Mouse (Mus musculus): Measurements from ENCODE around the gene Ces1b.

Gene Ces1b

DNA sequence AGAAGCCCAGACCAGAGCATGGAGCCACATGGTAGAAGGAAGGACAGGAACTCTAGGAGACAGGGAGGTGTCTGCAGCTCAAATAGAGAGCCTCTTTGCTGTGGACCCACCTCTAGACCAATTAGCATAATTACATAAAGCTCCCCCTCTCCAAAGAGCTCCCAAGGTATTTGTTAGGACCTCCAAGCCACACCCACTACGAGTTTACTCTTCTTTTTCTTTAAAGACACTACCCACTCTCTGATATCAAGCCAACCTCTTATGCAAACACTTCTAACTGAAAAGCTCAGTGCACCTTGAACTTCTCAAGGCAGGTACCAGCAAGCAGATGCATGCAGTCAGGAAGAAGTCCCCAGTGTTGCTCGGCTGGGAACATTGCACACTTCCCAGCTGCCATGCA is at the start of gene Ces1b:
Gene Ces1b (minus strand): TSS at position 131 of the 400 bp plus-strand sequence.
- peak in 1 of 2 experiments; percentile 10 for DNase-seq

DNA sequence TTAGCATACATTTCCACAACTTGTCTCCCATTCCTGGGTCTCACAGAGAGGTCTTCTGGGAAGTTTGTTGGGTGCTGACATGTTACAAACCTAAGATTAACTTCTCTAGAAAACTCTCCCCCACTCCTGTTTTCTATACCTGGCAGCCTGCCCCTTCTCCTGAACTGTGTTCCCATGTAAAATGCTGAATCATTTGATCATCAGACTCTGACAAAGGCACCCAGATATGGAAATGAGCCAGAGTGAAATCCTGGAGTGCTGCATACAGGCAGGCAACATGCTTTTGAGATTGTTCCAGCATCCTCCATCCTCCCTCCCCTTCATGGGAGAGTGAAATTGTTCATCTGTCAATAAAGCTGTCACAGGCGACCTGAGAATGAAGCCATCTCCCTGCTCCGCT is 46.7 kb upstream of the Ces1b start:
- DNase-seq = peak; percentile 18 to 52

DNA sequence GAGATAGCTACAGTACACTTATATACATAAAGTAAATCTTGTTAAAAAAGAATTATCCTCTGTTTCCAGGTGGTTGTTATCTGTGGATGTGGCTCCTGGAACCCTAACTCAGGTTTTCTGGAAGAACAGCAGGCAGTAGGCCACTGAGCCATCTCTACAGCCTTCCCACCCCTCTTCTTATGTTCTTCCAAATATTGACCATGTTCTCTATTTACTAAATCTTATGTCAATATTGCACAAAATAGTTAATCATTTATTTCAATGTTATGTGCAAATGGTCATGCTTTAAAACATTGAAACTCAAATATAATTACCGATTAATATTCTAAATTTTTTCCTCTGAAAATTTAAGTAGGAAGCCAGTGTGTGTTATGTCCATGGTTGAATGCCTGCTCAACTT is 42.2 kb upstream of the Ces1b start:
- no peak for DNase-seq

DNA sequence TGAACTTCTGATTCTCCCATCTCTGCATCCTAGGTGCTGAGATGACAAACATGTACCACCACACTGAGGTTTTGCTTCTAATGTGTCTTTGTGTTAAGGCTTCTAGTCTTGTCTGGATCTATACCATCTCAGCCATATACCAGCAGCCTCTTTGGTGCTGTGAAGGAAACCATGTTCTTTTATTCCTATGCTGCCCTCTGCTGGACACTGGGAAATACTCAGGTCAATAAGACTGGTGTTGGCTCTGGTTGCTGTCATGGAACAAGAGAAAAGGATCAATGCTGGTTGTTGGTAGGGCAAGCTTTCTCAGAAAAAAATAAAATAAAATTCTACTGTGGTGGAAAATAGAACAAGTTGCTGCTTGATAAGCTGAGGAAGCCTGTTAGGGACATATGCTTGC is 15.6 kb upstream of the Ces1b start:
- DNase-seq = peak; percentile 6 to 38

DNA sequence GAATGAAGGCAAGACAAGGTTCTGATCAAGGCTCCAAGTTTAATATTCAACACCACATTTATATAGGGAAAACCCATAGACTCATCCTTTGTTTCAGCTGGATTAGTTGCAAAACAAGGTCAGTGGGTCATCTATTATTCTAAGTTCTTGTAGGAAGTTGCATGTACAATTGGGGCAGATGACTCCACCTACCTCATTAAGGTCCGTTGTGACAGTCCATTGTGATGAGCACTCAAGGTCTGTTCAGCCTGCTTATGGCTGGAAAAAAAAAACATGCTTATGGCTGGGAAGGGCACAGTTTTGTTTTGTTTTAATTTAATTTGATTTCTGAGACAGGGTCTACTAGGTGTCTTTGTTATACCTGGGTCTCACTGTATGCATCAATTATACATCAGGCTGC is 11.5 kb upstream of the Ces1b start:
- DNase-seq = no peak

DNA sequence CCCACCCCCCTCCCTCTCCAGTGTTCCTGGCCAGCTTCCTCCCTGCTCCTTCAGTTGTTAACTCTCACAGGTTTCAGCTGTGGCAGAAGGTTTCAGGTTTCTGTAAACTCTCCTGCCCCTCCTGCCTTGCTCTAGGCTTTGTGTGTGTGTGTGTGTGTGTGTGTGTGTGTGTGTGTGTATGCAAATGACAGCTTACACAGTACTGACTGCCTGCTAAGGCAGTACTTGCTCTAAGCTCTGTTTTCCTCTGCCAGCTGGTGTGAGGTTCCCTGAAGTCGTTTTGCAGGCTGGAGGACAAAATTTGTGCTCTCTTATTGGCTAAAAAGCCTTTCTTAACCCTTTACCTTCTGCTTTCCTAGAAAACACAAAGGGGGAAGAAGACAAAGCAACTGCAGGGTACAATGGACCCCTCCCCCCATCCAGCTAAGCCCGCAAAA is 8.9 kb upstream of the Ces1b start:
- peak; percentile 28 to 53 for DNase-seq

DNA sequence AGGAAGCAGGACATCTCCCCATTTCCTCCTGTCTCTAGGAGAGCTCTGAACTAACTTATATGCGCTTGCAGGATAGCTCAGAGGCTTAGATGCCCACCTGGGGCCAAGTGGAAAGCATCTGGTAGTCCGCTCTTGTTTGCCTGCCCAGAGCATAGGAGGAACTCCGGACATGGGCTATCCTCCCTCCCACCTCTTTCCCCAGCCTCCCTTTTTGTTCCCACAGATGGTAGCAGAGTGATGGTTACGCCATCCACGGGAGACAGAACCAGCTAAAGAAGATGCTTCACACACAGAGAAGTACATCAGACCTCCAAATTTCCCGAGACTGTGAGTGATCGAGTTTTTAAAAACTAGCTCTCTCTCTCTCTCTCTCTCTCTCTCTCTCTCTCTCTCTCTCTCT is 8.4 kb upstream of the Ces1b start:
- DNase-seq = no peak

DNA sequence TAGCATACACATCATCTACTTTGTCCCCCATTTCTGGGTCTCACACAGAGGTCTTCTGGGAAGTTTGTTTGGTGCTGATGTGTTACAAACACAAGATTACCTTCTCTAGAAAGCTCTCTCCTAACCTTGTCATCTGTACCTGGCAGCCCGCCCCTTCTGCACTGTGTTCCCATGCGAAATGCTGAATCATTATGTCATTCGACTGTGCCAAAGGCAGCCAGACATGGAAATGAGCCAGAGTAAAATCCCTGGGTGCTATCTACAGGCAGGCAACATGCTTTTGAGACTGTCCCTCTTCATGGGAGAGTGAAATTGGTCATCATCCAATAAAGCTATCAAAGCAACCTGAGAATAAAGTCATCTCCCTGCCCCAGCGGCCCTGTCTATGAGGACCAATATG is 4.6 kb downstream of the Ces1b start:
- DNase-seq = peak; percentile 17 to 23

DNA sequence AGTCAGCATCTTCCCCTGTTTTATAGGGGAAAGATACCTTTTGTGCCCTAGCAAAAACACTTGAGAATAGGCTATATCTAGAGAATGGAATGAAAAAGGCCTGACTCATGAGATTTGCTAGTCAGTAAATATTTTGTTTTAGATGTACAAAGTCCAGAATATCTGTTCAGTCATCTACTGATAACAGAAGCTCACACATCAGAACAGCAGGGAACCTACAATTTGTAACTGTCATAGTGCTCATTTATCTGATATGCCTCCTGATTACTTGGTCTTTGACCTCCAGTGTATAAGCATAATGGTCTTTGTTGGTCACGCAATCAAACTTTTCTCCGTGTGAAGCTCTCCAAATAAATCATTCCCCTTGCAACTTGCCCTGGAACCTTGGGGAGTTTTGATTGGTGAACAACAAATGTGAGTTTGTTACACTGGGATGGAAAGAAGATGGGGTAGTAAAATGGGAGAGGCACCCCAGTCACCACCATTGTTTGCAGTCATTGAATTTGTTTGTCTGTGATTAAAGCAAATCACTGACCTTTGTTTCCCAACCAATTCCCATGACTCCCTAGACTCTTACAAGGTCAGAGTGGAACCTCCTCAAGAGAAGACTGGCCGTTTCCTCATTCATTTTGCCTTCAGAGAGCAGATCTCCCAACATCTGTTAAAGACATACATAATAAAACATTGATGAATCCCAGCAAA is 16.2 kb downstream of the Ces1b start:
- no peak for DNase-seq

DNA sequence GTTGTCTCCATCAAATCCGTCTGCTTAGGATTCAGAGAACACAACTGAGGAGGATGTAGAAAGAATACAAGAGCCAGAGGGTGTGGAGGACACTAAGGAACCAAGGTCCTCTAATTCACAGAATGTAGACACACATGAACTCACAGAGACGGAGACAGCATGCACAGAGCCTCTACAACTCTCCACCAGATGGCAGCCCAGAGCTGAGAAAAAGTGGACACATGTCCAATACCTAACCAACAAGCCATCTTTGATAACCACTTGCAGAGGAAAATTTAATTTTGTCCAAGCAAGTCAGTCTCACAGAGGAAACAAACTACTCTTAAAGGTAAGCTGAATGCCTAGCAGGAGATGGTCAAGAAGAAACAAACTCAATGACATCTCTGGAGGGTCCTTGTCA is 20.6 kb downstream of the Ces1b start:
- peak; percentile 23 to 46 for DNase-seq

DNA sequence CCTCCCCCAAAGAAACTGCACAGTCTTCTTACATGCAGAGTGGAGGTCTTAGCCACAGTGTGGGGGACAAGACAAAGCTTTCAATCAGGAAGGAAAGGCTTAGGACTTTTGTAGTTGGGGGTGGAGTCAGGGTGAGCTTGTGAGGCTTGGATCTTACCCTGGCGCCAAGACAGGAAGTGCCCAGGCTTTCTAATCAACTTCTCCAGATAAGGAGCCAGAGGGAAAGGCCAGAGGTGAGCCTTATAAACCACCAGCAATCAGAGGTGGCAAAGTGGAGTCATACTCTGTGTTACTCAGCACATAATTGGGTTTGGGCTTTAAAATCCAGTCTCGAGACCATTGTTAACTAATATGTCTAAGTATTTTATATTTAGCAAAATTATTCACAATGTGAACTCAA is 24.6 kb downstream of the Ces1b start:
- no peak for DNase-seq

DNA sequence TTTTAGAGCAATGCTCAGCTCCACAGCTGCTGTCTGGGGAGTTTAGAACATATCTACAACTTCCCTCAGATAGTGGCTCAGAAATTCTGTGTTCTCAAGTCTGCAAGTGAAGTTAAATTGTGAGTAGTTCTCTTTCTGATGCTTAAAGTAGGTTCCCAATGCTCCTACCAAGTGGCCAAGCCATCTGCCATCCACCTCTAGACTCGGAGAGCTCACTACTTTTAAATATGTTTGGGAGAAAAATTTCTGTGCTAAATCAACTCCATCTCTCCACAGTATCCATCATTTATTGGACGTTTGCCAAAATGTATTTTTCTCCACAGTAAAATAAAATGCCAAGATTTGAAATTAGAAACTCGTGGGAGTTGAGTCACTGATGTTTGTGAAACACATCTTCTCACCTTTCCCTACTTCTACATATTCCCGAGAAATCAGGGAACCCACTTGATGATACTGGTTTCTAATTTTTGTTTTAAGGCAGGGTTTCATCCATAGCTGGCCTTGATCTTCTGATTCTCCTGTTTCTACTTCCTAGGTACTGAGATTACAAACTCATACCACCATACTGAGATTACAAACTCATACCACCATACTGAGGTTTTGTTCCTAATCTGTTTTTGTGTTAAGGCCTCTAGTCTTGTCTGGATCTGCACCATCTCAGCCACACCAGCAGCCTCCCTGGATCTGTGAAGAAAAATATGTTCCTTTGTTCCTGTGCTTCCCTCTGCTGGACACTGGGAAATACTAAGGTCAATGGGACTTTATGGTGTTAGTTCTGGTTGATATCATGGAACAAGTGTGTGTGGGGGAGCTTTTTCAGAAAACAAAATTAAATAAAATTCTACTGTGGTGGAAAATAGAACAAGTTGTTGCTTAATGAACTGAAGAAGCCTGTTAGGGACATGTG is 31.1 kb downstream of the Ces1b start:
- DNase-seq = no peak

DNA sequence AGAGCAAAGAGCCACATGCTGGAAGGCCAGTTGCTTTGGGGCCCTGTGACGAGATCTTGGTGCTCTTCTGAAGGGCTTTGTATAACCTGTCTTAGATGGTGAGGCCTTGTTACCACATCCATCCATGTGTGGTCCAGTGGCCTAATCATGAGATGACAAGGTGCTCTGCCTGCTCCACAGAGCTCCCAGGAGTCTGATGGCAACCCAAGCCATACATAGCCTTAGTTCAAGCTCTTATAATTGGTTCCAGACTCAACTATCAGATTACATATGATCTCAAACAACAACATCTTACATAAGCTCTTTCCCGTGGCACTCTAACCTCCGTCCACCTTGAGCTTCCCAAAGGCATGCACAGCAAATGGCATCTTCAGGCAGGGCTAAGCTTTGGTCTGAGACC is 31.7 kb downstream of the Ces1b start, which contains the start of gene Ces1a:
Gene Ces1a (minus strand): TSS at position 101 of the 400 bp plus-strand sequence.
- DNase-seq = no peak

DNA sequence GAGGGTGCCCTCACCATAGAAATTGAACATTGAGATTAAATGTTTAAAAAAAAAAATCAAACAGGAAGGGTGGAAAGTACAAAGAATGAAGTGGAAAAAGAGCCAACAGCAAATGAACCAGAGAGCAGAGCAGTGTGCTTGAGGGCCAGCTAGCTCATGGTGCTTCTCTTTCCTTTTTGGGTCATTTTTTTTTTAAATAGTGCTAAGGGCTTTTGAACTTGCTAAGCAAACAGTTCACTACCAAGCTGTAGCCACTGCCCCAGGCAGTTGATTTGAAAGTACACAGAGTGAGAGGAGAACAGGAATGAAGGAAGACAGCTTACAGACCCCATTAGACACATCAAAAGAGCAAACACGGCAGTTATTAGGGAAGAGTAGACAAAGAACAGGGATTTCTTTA is 36.7 kb downstream of the Ces1b start:
- peak; percentile 20 to 30 for DNase-seq

DNA sequence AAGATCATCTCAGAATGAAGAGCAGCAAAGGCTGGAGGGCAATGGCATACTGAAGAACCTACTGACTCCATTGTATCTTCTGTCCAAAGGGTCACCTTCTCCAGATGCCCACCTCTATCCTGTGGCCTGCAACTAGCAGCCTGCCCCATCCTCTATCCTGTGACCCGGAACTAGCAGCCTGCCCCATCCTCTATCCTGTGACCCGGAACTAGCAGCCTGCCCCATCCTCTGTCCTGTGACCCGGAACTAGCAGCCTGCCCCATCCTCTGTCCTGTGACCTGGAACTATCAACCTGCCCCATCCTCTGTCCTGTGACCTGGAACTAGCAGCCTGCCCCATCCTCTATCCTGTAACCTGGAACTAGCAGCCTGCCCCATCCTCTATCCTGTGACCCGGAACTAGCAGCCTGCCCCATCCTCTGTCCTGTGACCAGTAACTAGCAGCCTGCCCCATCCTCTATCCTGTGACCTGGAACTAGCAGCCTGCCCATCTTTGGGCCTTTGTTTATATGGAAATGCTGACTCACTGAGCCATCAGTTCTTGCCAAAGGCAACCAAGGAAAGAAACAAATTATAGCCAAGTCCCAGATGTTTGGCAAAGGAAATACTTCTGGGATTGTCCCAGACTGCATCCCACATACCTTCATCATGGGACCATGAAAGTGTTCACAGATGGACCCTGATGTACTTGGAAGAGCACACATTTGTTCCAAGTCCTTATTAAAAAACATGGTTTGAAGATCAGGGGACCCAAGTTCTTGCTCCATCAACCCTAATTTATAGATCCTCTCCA is 38.8 kb downstream of the Ces1b start:
- DNase-seq = peak in 1 of 2 experiments; percentile 6

DNA sequence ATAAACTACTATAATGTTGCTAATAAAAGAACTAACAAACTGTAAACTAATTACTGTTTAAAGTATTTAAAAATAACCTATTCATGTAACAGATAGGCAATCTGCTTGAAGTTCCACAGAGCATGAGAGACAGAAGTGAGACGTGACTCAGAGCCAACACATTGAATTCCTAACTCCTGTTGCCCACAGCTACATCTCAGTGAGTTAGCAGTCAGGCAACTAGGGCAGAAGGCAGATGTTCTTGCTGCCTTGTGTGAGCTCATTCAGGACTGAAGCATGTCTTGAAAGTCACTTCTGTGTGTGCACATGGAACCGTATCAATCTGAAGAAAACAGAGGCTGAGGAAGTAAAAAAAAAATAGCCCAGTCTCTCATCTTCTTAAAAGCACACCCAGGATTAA is 39.6 kb downstream of the Ces1b start:
- DNase-seq = no peak

DNA sequence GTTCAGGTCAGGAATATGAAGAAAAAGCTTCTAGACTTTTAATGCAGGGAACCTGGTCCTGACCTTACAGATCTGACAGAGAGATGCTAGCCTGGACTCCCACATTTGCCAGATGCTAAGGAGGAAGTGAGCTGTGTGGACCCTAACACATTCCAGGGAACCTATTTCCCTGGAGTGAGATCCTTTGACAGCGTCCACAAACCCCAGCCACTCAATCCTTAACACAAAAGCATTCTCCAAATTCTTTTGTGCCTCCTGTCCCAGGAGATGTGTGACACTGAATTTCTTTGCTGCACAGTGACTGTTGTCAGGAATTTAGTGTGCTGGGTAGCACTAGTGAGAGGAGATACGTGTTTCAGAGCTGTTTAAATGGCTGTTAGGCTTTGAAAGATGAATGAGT is 41.0 kb downstream of the Ces1b start:
- no peak for DNase-seq

DNA sequence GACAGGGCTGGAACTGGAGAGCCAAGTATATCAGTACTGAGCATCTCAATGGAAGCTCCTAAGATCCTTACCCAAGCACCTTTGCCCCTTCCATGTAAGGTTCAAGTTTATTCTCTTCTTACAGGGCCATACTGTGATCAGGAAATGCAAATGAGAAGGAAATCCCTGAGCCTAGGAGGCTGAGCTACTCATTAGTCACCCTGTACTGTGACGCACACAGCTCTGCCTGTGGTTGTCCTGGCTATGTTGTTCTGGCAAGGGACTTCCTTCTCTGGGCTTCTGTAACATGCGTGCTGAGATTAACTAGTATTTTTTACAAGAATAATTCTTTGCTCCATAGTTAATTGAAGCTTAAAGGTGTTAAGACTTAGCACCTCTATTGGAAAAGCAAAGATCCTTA is 49.2 kb downstream of the Ces1b start:
- no peak for DNase-seq

DNA sequence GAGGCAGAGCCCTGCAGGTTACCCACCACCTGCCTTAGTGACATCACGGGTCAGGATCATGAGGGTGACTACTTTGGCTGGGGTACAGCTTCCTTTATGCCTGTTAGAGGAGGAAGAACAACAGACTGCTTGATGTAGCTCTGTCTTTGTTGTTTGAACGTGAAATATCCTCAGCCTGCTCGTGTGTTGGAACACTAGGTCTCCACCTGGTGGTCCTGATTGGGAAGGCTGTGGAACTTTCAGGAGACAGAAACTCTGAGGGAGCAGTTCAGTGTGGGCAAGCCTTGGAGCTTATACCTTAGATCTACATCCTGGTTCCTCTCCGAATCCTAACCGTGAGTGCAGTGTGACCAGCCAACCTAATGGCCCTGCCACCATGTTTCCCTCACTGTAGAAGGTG is 58.1 kb downstream of the Ces1b start:
- no peak for DNase-seq

DNA sequence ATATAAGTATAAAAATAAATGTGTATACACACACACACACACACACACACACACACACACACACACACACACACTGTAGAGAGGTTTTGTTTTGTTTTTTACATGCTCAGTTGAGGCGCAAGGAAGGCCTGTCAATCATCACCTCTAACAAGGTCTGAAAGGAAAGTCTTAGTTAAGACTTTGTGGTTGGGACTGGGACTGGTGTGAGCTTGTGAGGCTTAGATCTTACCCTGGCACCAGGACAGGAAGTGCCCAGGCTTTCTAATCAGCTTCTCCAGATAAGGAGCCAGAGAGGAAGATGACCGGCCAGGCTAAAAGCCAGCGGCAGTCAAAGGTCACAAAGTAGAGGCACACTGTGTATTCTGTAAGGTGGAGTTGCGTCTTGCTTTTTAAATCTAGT is 65.5 kb downstream of the Ces1b start:
- DNase-seq = peak in 1 of 2 experiments; percentile 7

DNA sequence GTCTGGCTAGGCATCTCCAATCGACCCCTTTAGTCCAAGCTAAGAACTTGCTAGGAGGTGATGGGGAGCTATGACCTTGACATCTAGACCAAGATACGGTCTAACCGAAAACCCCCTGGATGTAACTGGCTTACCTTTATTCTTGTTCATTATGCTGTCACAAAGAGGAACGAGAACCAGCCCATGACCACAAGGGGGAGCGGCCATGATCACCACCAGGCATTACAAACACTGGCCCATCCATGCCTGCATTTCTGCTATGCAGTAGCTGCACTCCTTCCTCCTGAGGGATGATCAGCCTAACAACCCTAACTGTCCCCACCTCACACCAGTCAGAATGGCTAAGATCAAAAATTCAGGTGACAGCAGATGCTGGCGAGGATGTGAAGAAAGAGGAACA is 67.6 kb downstream of the Ces1b start:
- no peak for DNase-seq

DNA sequence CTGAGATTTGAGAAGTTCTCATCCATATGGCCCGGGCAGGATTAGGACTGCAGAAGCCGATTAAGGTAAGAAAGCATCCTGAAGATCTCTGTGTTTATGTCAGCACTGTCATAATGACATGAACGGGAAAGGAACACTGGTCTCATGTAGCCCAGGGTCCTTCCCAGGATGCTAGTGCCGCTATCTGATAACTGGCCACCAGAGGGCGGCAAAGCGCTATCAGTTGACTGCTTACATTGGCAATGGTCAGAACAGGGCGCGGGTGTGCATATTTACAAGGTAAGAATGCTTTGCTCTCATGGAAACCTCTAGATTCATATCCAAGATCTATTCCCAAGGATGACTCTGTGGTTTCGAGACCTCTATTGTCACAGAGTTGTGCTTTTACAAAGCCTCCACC is 68.4 kb downstream of the Ces1b start:
- peak; percentile 70 to 76 for DNase-seq

DNA sequence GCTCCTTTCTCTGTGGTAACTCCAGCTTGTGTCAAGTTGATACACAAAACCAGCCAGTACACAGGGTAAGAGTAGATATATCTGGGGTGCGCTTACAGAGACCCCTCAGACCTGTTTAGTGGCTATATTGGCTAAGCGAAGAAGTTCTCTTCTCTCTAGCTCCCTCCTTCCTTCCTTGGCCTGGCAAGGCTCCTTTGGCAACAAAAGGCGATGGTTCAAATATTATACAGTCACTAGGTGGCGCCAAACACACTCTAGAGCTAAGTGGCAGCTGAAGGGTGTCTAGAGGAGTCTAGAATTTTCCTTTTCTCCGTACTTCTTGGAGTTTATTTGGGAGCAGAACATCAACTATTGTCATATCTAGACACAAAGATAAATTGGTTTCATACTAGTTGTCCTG is 69.5 kb downstream of the Ces1b start:
- DNase-seq = peak in 1 of 2 experiments; percentile 20

Data from lung, adult 18-20 months (tissue).